Mouse (Mus musculus): Measurements from ENCODE around the gene Aacs. TPM values are rescaled to one million over a fixed set of nuclear protein-coding genes. Genes with fewer than 3 reads are reported as not detected.

Gene Aacs
- polyA plus RNA-seq, 2 experiments: 35.5 to 43.3 TPM

DNA sequence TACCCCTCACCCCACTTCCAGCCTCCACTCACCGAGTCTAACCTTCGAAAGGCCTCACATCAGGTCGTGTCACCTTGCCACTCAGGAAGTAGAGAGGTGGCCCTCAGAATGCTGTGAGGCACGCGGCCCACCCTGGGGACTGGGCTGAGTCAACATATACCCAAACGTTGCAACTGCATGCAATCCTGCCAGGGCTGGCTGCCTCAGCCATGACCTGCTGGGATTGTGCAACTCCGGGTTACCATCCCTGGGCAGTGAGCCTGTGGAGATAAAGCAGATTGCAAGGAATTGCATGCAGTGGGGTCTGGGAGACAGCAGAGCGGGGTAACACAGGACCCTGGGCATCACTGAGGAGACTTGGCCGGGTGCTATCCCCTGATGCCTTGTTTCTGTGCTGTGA, 23.0 kb upstream of the Aacs start:
- WGBS: 93% methylated on average over 9 of the region's 9 CpGs
- H3K4me1 ChIP-seq (ENCODE audit: control insufficient read depth, insufficient read depth, low read length): no peaks in the 10 kb centered on the region
- no peaks in the 10 kb centered on the region for H3K27me3 ChIP-seq (ENCODE audit: control insufficient read depth, insufficient read depth, low read length)

DNA sequence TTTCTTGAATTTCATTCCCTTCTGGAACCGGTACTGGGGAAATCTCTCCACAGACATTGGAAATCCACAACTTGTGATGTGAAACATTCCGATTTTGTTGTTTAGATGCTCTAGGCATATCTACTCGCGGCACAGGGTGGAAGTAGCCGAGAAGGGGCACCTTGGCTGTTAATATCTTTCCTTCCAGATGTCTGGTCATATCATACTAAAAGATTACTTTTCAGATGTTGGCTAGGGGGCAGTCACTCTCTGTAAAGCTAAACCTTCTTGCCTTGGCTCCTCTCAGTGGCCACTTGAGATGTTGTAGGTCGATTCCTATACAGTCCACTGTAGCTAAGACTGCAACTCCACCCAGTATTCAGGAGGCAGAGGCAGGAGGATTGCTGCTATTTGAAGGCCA, 19.5 kb upstream of the Aacs start:
- WGBS: 93% methylated on average over 6 of the region's 6 CpGs
- Histone ChIP-seq H3K9ac (ENCODE audit: low read depth, low read length, severe bottlenecking) (no peak overlapping the region), H3K4me2 (replicated peaks; ENCODE audit: low read depth, low read length, severe bottlenecking) (no peak overlapping the region), H3K4me3 (replicated peaks; ENCODE audit: low read length) (no peak overlapping the region), H3K4me1 (ENCODE audit: control insufficient read depth, insufficient read depth, low read length) (no peaks in the 10 kb centered on the region), H3K27ac (replicated peaks; ENCODE audit: low read depth, low read length) (no peak overlapping the region), H3K36me3 (ENCODE audit: control insufficient read depth, insufficient read depth, low read length) (peaks cover 30% of the 10 kb centered on the region), H3K27me3 (ENCODE audit: control insufficient read depth, insufficient read depth, low read length) (no peaks in the 10 kb centered on the region), H3K9me3 (ENCODE audit: control insufficient read depth, low read length) (no peaks in the 10 kb centered on the region)
- ATAC-seq (ENCODE audit: low FRiP score, low read depth): no peak
- TF ChIP-seq POLR2A (IDR thresholded peaks at IDR 0.05; ENCODE audit: borderline replicate concordance, extremely low read depth, insufficient read depth, insufficient read length): no peak
- no peak for DNase-seq (ENCODE audit: low spot score)

More for the DNA sequence above, 23.0 kb upstream of the Aacs start:
- no peak overlapping the region for H3K4me3 ChIP-seq (replicated peaks; ENCODE audit: low read length)
- H3K4me2 ChIP-seq (replicated peaks; ENCODE audit: low read depth, low read length, severe bottlenecking): no peak overlapping the region
- ATAC-seq (ENCODE audit: low FRiP score, low read depth): no peak
- H3K27ac ChIP-seq (replicated peaks; ENCODE audit: low read depth, low read length): no peak overlapping the region
- no peak for DNase-seq (ENCODE audit: low spot score)
- TF ChIP-seq POLR2A (IDR thresholded peaks at IDR 0.05; ENCODE audit: borderline replicate concordance, extremely low read depth, insufficient read depth, insufficient read length): no peak
- no peak overlapping the region for H3K9ac ChIP-seq (ENCODE audit: low read depth, low read length, severe bottlenecking)
- no peaks in the 10 kb centered on the region for H3K9me3 ChIP-seq (ENCODE audit: control insufficient read depth, low read length)
- peaks cover 26% of the 10 kb centered on the region for H3K36me3 ChIP-seq (ENCODE audit: control insufficient read depth, insufficient read depth, low read length)

GRCm38 (mm10) chr5:125457538-125457937, 18.1 kb upstream of the Aacs start:
- Histone ChIP-seq H3K4me1 (ENCODE audit: control insufficient read depth, insufficient read depth, low read length) (no peaks in the 10 kb centered on the region), H3K4me2 (replicated peaks; ENCODE audit: low read depth, low read length, severe bottlenecking) (no peak overlapping the region), H3K4me3 (replicated peaks; ENCODE audit: low read length) (no peak overlapping the region), H3K36me3 (ENCODE audit: control insufficient read depth, insufficient read depth, low read length) (peaks cover 27% of the 10 kb centered on the region), H3K27me3 (ENCODE audit: control insufficient read depth, insufficient read depth, low read length) (no peaks in the 10 kb centered on the region), H3K9ac (ENCODE audit: low read depth, low read length, severe bottlenecking) (no peak overlapping the region), H3K9me3 (ENCODE audit: control insufficient read depth, low read length) (no peaks in the 10 kb centered on the region), H3K27ac (replicated peaks; ENCODE audit: low read depth, low read length) (no peak overlapping the region)
- DNase-seq (ENCODE audit: low spot score): no peak
- 89% methylated on average over 6 of the region's 6 CpGs for WGBS
- ATAC-seq (ENCODE audit: low FRiP score, low read depth): no peak
- TF ChIP-seq POLR2A (IDR thresholded peaks at IDR 0.05; ENCODE audit: borderline replicate concordance, extremely low read depth, insufficient read depth, insufficient read length): no peak

- Histone ChIP-seq H3K27me3 (ENCODE audit: control insufficient read depth, insufficient read depth, low read length) (no peaks in the 10 kb centered on the region), H3K9me3 (ENCODE audit: control insufficient read depth, low read length) (no peaks in the 10 kb centered on the region), H3K9ac (ENCODE audit: low read depth, low read length, severe bottlenecking) (no peak overlapping the region), H3K4me2 (replicated peaks; ENCODE audit: low read depth, low read length, severe bottlenecking) (no peak overlapping the region), H3K27ac (replicated peaks; ENCODE audit: low read depth, low read length) (no peak overlapping the region), H3K4me1 (ENCODE audit: control insufficient read depth, insufficient read depth, low read length) (peaks cover 3% of the 10 kb centered on the region; the same call in 1 of the 2 replicates), H3K4me3 (replicated peaks; ENCODE audit: low read length) (no peak overlapping the region), H3K36me3 (ENCODE audit: control insufficient read depth, insufficient read depth, low read length) (peaks cover 9% of the 10 kb centered on the region)
- no peak for ATAC-seq (ENCODE audit: low FRiP score, low read depth)
- no peak for TF ChIP-seq POLR2A (IDR thresholded peaks at IDR 0.05; ENCODE audit: borderline replicate concordance, extremely low read depth, insufficient read depth, insufficient read length)
- 89% methylated on average over 3 of the region's 3 CpGs for WGBS
- DNase-seq (ENCODE audit: low spot score): no peak
These were observed 15.0 kb upstream of the Aacs start for GRCm38 (mm10) chr5:125460574-125460973.

DNA sequence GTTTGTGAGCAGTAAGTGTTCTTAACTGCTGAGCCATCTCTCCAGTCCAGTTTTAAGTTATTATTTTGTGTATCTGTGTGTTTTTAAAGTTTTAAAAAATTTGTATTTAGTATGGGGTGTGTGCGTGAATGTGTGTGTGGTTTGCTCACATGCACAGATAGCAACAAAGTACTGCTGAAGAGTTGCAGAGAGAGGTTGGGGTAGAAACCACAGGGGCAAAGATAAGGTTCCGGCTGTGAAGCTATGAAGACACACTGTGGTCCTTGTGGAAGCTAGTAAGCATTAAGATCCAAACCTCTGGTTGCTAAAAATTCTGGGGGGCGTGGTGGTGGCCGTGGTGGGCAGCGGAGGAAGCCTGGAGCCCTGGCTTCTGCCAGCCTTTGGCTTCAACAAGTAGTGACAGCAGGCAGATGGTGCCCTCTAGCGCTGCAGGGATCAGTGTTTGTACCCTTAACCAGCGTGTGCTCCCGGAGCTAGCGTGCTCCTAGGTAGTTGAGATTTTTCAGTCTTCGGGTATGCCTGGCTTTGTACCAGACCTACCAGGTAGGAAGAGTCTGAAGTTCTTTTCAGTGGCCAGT, 13.7 kb upstream of the Aacs start:
- Histone ChIP-seq H3K4me2 (replicated peaks; ENCODE audit: low read depth, low read length, severe bottlenecking) (no peak overlapping the region), H3K9ac (ENCODE audit: low read depth, low read length, severe bottlenecking) (no peak overlapping the region), H3K36me3 (ENCODE audit: control insufficient read depth, insufficient read depth, low read length) (0 out of 2 replicates have a peak, but pooled peaks cover 4% of the 10 kb centered on the region), H3K9me3 (ENCODE audit: control insufficient read depth, low read length) (no peaks in the 10 kb centered on the region), H3K4me1 (ENCODE audit: control insufficient read depth, insufficient read depth, low read length) (peaks cover 3% of the 10 kb centered on the region; the same call in 1 of the 2 replicates), H3K4me3 (replicated peaks; ENCODE audit: low read length) (no peak overlapping the region), H3K27ac (replicated peaks; ENCODE audit: low read depth, low read length) (no peak overlapping the region), H3K27me3 (ENCODE audit: control insufficient read depth, insufficient read depth, low read length) (no peaks in the 10 kb centered on the region)
- 56% methylated on average over 10 of the region's 10 CpGs for WGBS
- ATAC-seq (ENCODE audit: low FRiP score, low read depth) (no peak), DNase-seq (ENCODE audit: low spot score) (no peak)
- TF ChIP-seq POLR2A (IDR thresholded peaks at IDR 0.05; ENCODE audit: borderline replicate concordance, extremely low read depth, insufficient read depth, insufficient read length): no peak
